Mouse (Mus musculus) liver, postnatal 0 days (tissue): ENCODE measurements at regions not wholly inside any gene's neighbourhood (a gene's known extent, or its start where the extent isn't known, plus 50 kb on each side); places are given as distances from the start of the nearest gene placed in this dataset.

Source experiments
- CTCF ChIP-seq: sonication (generic); IDR thresholded peaks from 2 replicates; pipeline ENCODE4 v1.5.1; 2016; ENCODE audit warnings: antibody characterized with exemption, low read depth
- EP300 ChIP-seq: IDR thresholded peaks from 2 replicates; pipeline ENCODE4 v1.6.1; 2016; ENCODE audit warnings: antibody characterized with exemption, low read depth, mild to moderate bottlenecking

DNA sequence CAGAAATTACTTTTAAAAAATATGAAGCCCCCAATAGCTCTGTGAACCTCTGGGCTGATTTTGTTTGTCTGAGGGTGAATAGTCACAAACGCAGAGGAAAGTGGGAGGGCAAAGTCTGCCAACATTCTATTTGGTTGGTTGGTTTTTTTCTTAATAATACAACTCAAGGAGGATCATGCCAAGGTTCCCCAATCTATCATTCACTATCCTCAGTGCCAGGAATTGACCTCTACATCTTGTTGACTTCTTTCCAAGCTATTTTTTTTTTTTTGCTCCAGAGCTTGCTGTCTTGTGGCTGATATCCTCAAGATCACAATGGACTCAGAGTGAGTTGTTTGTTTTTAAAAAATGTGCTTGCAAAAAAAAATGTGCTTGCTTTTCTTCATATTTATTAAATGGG, 471.2 kb downstream of the Ebf1 start:
- TF ChIP-seq CTCF (no peak), EP300 (no peak)
